Mouse (Mus musculus) urinary bladder, postnatal 4 days (tissue): Measurements from ENCODE around the gene Ciao2a.

Source experiments
- DNase-seq, 2 experiments: peaks; one replicate each; pipeline ENCODE4 v3.0.0; 2021 to 2022; ENCODE audit warnings: low spot score in 2 of 2

The Ciao2a gene

DNA sequence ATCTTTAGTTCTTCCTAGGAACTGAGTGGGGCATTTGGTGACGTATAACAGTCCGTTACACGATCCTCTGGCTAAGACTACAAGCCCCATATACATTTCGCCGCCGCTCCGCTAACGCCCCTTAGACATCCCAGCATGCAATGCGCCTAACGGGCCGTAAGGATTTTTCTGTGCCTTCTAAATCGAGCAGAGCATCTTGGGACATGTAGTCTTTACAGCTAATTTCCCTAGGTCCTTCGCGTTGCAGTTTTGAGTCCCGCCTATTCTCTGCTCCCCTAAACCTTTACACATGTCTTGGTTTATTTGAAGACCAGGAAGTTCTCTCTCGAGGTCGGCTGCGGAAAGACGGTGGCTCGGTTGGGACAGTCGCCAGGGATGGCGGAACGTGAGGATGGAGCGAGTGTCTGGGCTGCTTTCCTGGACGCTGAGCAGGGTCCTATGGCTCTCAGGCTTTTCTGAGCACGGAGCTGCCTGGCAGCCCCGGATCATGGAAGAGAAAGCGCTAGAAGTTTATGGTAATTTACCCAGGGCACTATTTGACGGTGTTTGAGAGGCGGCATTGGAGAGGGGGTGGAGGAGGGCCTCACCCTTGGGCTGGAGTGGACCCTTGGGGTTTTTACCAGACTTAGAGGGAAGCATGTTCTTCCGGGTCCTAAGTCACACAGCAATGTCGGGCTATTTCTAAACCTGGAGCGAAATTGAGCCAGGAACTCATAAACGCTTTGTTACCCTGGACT, at the start of gene Ciao2a, which contains the start of gene Snx1:
TSS of gene Ciao2a (plus strand) at position 156 of the 737 bp plus-strand sequence.
TSS of gene Snx1 (minus strand) at position 132 of the 737 bp plus-strand sequence.
- peak; percentile 87 to 92 for DNase-seq

GRCm38 (mm10) chr9:66078072-66078471, 48.3 kb upstream of the Ciao2a start:
- DNase-seq: no peak

- DNase-seq: no peak
Measured at GRCm38 (mm10) chr9:66078493-66078892, 47.9 kb upstream of the Ciao2a start.

GRCm38 (mm10) chr9:66080804-66081459, 45.5 kb upstream of the Ciao2a start:
- no peak for DNase-seq

- DNase-seq: no peak
Measured at GRCm38 (mm10) chr9:66081999-66082398, 44.4 kb upstream of the Ciao2a start.

DNA sequence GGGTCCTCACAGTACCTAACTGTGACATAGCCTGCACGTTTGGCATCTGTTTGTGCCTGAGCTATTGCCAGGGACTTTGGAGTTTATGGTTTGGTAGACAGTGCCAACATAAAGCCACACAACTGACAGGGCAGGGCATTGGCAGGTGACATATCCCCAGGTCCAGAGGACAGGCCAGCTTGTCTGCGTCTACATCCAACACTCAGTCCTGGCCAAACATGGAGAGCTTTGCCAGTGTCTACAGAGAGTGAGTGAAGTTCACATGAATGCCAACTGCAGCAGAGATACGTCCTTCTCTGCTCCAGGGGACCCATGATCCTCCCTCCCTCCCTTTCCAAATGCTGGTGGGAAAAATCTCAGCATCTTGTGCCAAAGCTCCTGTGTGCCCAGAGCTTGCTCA, 42.2 kb upstream of the Ciao2a start:
- DNase-seq: no peak

DNA sequence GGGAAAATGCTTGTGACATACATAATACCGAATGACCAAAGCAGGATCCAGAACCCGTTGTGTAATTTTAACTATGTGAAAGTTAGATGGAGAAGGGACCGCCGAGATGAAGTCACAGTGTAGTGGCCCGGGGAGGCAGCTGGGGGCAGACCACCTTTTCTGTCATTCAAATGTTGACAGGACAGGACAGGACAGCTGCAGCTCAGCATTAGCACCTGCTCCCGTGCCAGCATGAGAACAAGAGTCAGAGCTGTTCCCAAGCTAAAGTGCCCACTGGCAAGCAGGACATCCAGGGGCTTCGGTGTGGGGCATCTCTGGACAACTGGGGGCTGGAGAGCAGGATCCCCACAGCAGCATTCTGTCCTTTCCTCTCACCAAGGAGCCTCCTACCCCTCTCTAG, 39.3 kb upstream of the Ciao2a start:
- DNase-seq: no peak

DNA sequence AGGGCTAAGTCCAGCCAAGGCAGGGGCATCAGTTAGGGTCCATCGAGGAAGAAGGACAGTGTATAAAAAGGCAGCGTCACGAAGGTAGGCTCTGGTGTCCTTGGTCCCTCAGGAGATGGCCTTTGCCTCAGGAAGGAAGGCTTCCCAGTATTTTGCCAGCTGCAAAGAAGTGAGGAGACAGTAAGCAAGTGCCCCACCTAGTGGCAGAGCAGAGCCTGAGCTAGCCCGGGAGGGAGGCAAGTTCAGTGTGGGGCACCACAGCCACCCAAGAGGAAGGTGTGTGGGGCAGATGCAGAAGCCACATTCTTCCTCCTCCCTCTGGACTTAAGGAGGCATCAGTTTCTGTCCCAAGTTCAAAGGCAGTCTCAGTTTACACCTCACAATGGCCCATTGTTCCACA, 38.0 kb upstream of the Ciao2a start:
- DNase-seq: no peak

GRCm38 (mm10) chr9:66090593-66091244, 35.7 kb upstream of the Ciao2a start:
- no peak for DNase-seq

DNA sequence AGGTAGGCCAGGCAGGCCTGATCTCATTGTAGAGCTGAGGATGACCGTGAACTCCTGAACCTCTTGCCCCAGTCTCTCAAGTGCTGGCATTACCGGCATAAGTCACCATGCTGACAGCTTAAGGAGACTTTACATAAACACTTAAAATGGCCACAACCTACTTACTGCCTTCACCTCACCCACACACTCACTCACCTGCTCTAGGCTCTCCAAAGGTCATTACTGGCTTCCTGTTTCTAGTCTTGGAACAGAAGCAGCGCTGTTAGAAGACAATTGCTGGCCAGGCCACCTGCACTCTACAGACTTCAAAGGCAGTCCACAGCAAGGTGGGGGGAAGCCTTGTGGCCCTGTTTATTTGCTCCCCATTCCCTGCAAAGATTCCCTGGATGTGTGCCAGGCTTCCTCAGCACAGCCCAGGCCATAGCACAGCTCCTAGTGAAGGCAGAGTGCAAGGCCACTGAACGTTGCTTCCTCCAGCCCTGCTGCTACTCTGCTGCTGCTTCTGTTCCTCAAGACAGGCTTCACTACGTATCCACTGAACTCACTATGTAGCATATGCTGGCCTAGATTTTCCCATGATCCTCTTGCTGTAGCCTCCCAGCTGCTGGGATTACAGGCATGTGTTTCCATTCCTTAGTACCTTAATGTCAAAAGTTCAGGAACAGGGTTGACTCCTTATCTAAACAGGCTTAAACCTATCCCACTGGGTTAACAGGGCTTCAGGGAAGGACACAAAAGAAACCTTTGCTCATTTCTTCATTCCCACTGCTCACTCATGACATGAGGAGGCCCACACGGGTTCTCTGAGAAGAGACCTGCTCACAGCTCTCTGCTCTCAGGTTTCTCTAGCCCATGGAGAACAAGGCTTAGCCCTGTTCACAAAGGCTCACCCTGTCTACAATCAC, 34.8 kb upstream of the Ciao2a start:
- no peak for DNase-seq

DNA sequence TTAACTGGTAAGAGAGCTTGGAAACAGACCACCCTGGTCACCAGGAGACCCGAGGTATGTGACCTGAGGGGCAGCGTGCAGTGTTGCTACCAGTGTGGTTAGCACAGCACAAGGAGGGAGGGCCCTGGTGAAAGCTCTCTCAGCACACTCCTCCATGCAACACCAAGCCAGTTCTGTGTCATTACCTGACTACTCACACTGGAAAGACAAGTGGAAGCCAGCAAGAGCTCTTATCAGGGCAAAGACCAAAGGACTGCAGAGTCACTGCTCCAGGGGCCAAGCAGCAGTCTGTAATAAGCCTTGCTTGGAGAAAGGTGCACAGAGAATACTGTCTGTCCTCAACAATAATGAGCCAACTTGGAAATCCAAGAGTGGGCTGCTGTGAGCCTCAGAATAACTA, 33.7 kb upstream of the Ciao2a start:
- no peak for DNase-seq

DNA sequence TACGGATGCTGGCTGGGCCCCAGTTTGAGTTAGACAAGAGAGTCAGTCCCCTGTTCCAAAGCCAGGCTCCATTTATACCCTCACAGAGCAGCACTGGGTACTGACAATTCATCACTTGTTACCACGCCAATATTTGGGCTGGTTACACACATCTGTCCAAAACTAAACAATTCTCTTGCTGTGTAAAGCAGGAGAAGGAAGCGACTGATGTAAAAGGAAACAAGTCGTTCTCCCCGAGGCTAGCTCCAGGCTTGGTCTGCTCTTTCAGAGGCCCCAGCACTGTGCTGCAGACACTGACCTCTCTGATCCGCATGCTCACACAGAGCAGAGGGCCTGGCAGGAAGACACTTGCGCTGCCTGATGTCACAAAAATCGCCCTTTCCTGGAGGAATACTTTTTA, 24.8 kb upstream of the Ciao2a start:
- DNase-seq: no peak

DNA sequence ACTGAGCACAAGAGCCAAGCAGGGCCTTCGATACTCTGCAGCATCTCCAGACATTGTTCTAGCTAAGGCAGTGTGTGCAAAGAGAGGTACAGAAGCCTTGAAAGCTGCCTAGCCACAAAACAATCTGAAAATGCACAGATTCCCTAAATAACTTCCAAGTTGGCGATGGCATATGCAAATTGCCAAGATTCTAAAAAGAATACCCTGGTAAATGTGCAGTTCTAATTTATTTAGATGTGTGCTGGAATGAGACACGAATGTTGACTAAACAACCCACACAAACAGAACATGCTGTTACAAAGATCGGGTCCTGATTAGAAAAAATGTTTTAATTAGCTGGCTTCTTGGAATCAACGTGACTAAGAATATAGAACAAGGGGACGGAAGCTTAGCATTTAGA, 23.7 kb upstream of the Ciao2a start:
- no peak for DNase-seq

- DNase-seq: no peak
Measured at GRCm38 (mm10) chr9:66104601-66105000, 21.8 kb upstream of the Ciao2a start.

- no peak for DNase-seq
Measured at GRCm38 (mm10) chr9:66105168-66105567, 21.2 kb upstream of the Ciao2a start.

- DNase-seq: no peak
Measured at GRCm38 (mm10) chr9:66109574-66109973, 16.8 kb upstream of the Ciao2a start.

DNA sequence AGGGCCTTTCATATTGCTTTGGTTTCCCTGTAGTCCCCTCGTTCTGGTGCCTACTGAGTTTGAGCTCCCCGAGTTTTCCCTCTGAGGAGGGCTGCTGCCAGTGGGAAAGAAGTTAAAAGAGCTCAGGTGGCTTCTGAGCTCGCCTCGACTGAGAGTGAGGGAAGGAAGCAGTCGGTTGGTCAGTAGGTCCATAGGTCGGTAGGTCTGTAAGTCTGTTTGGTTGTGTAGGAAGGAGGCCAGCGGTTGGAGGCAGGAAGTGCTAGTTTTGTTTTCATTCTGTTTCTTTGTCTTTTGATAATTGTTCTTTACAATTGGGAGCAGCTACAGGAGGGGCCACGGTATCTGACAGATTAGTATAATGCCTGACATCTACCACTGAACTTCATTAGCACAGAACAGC, 16.3 kb upstream of the Ciao2a start:
- no peak for DNase-seq

DNA sequence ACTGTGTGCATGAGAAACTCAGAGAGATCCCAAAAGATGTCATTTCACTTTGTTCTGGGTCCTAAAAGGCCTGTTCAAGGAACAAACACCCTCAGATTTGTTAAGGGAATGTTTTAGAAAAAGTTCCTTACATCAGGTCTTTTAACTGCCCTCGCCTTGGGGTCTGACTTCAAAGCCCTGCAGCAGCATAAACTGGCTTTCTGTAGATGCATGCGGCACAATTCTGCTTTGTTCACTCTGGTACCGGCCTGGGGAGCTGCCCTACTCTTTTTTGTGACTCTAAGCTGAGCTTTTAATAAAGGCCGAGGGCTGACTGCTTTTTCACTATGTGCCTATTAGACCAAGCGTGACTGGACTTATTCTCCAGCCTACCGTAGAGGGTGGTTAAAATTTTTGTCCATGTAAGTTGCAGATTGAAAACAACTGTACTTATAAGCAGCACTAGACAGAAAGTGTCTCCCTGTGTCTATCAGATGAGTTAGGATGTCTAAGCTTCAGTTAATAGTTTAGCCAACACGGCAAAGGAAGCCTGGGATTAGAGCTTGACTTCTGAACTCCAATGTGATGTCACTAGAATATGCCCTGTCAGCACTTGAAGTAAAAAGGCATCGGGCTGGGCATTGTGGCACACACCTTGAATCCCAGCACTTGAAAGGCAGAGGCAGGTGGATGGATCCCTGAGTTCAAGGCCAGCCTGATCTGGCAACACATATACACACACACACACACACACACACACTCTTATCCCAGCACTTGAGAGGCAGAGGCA, 15.6 kb upstream of the Ciao2a start:
- DNase-seq: no peak

DNA sequence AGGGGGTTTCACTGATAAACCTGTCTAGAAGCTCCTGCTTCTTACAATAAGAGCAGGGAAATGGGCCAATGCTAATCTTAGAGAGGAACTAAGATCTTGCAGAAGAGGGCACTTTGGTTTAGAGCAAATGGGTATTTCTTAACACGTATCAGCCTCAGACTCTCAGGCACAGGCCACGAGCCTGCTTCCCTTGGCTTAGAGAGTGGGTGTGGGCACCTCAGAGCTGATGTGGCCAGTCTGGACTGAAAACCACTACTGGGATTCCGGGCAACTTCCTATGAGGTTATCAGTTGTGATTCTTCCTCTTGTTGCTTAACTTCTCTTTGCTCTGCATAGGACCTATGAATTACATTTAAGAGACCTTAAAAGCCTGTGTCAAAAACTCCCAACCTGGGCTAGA, 12.1 kb upstream of the Ciao2a start:
- no peak for DNase-seq

DNA sequence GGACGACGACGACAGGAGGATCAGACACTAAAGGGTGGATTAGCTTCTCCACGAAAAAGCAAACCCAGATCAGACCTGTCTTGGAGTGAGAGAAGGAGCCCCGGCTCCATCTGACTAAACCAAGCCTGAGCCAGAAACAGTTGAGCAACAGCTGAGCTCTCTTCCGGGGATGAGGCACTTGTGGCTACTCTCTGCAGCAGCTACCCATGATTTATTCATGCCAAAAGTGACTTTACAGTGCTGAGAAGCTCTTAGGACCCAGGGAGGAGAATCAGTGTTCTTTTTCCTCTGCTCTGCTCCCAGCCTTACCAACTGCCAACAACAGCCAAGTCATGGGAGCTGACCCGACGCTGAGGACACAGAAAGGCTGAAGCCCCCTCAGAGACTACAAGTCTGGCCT, 9.5 kb upstream of the Ciao2a start:
- no peak for DNase-seq

- DNase-seq: no peak
Measured at GRCm38 (mm10) chr9:66119498-66119897, 6.9 kb upstream of the Ciao2a start.
